Mouse (Mus musculus): Measurements from ENCODE around the gene Trpc1.

The Trpc1 gene

GRCm38 (mm10) chr9:95696581-95696980 lies 53.6 kb downstream of the Trpc1 start:
- DNase-seq, result no peak

GRCm38 (mm10) chr9:95695023-95695422 lies 55.2 kb downstream of the Trpc1 start:
- no peak for DNase-seq

- no peak for DNase-seq
These were observed 55.6 kb downstream of the Trpc1 start for GRCm38 (mm10) chr9:95694526-95694925.

GRCm38 (mm10) chr9:95693528-95694100 lies 56.6 kb downstream of the Trpc1 start:
- DNase-seq, result no peak

GRCm38 (mm10) chr9:95692823-95693222 lies 57.4 kb downstream of the Trpc1 start:
- no peak for DNase-seq

GRCm38 (mm10) chr9:95688064-95688463 lies 62.1 kb downstream of the Trpc1 start:
- peak; percentile 20 to 31 for DNase-seq

GRCm38 (mm10) chr9:95685660-95686440 lies 64.3 kb downstream of the Trpc1 start:
- no peak for DNase-seq

GRCm38 (mm10) chr9:95680691-95681090 lies 69.5 kb downstream of the Trpc1 start:
- no peak for DNase-seq

- no peak for DNase-seq
These were observed 70.2 kb downstream of the Trpc1 start for GRCm38 (mm10) chr9:95679966-95680365.

- no peak for DNase-seq
These were observed 74.2 kb downstream of the Trpc1 start for GRCm38 (mm10) chr9:95676021-95676420.

- DNase-seq, result no peak
These were observed 75.0 kb downstream of the Trpc1 start for GRCm38 (mm10) chr9:95675064-95675699.

GRCm38 (mm10) chr9:95672760-95673159 lies 77.4 kb downstream of the Trpc1 start:
- peak in 1 of 2 experiments; percentile 9 for DNase-seq

- no peak for DNase-seq
These were observed 77.8 kb downstream of the Trpc1 start for GRCm38 (mm10) chr9:95672331-95672730.

GRCm38 (mm10) chr9:95668306-95668705 lies 81.9 kb downstream of the Trpc1 start:
- no peak for DNase-seq

- no peak for DNase-seq
These were observed 82.3 kb downstream of the Trpc1 start for GRCm38 (mm10) chr9:95667836-95668235.

- DNase-seq, result no peak
These were observed 84.3 kb downstream of the Trpc1 start for GRCm38 (mm10) chr9:95665835-95666234.

- DNase-seq, result no peak
These were observed 85.7 kb downstream of the Trpc1 start for GRCm38 (mm10) chr9:95664290-95664989.

- no peak for DNase-seq
These were observed 92.2 kb downstream of the Trpc1 start for GRCm38 (mm10) chr9:95657941-95658340.
